Mouse (Mus musculus) bone marrow macrophage, adult 2 months (primary cell): ENCODE results near the gene Ms4a4d.

Experiments used
- CTCF ChIP-seq: IDR thresholded peaks from 2 replicates; pipeline ENCODE4 v1.5.1; 2012; ENCODE audit warnings: low read depth, mild to moderate bottlenecking, low read length, moderate library complexity
- POLR2A ChIP-seq: IDR thresholded peaks from 2 replicates; pipeline ENCODE4 v1.6.1; 2012; ENCODE audit warnings: mild to moderate bottlenecking, low read depth, low read length, borderline replicate concordance

GRCm38 (mm10) chr19:11602026-11602425 lies 65.4 kb downstream of the Ms4a4d start:
- TF ChIP-seq CTCF = peak; percentile 42
- TF ChIP-seq POLR2A = no peak
